In the genomic region with DNA sequence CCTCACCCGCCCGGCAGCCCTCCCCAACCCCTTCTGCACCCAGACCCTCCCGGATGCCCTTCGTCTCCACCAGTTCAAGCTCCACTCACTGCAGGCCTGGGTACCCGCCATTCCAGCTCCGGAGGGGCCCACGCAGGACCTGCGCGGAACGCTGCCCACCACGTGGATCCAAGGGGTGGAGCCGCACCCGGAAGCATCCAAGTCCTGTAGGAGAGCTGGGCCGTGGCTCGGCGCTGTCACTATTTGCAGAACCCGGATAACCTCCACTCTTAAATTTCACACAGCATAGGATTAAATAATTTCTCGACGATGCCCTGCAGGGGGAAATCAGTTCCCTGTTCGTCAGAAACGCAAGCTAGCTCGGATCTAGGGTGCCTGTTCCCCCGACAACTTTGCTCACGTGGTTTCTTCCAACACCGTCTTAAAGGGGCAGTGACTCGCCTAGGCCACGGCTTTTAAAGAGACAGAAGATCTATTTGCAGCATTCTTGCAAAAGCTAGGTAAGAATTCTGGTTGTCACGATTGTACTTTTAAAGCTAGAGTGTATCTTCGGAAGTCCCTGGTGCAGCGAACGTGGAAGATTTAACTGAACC, we compare ENCODE assay signal across 8 mouse cellular contexts. TPM values are rescaled to one million over a fixed set of nuclear protein-coding genes. Genes with fewer than 3 reads are reported as not detected.
A peak's percentile ranks its signal among the peaks of the same experiment; 100 is the strongest.
DNase-seq lines count a peak whose midpoint lies in the region; ATAC-seq and TF ChIP-seq lines count a peak whose summit lies in the region.

A gene (minus strand): TSS at position 185 of the 593 bp plus-strand sequence.
A gene (plus strand): TSS at position 451 of the 593 bp plus-strand sequence.

- TF ChIP-seq CTCF in intestine, postnatal 0 days (IDR thresholded peaks at IDR 0.05; ENCODE audit: low read depth) = peak; percentile 22; the same call in 1 of the 2 replicates

- no peaks in the 10 kb centered on the region for H3K27me3 ChIP-seq in intestine, postnatal 0 days (replicated peaks; ENCODE audit: control insufficient read depth, insufficient read depth, low read length)
- H3K27me3 ChIP-seq in midbrain, embryonic 10.5 days (ENCODE audit: low read depth, poor library complexity, severe bottlenecking) = peaks cover 21% of the 10 kb centered on the region; the same call in 1 of the 2 replicates

- intact Hi-C loops in left cerebral cortex, postnatal 36 days (cut with DNase I) = no loop called here

- H3K4me2 ChIP-seq in intestine, postnatal 0 days (replicated peaks; ENCODE audit: low read depth) = peak within 1 kb of the TSS; percentile 96

- DNase-seq in urinary bladder, adult 18-20 months (ENCODE audit: low spot score in 2 of 2) = peak; percentile 79 to 83
- DNase-seq in urinary bladder, postnatal 10 days (ENCODE audit: low spot score) = no peak
- peak; percentile 92 for DNase-seq in embryo, embryonic 9.5 days (ENCODE audit: extremely low spot score)
- peak; percentile 91 to 92 for DNase-seq in left cerebral cortex, postnatal 36 days (ENCODE audit: low spot score in 2 of 2)
- DNase-seq in midbrain, embryonic 10.5 days (ENCODE audit: low spot score) = peak; percentile 87
- peak; percentile 66 for DNase-seq in skeletal muscle tissue, adult 2 months (ENCODE audit: low read depth, low spot score)

- 0 out of 2 replicates have a peak, but pooled peaks cover 9% of the 10 kb centered on the region for H3K4me1 ChIP-seq in intestine, postnatal 0 days (replicated peaks; ENCODE audit: control insufficient read depth, insufficient read depth, low read length)
- peaks cover 62% of the 10 kb centered on the region for H3K4me1 ChIP-seq in midbrain, embryonic 10.5 days

- ATAC-seq in granulocyte monocyte progenitor cell, adult 5-6 weeks (replicated peaks; ENCODE audit: poor library complexity, severe bottlenecking) = peak; percentile 43
- peak; percentile 51 for ATAC-seq in intestine, postnatal 0 days

- H3K27ac ChIP-seq in intestine, postnatal 0 days (ENCODE audit: low read depth, low read length) = no peak within 1 kb of the TSS
- H3K27ac ChIP-seq in midbrain, embryonic 10.5 days (replicated peaks) = peak within 1 kb of the TSS; percentile 93

- WGBS in intestine, postnatal 0 days = under 1% methylated on average over 31 of the region's 31 CpGs
- under 1% methylated on average over 31 of the region's 31 CpGs for WGBS in midbrain, embryonic 10.5 days

- H3K36me3 ChIP-seq in intestine, postnatal 0 days (ENCODE audit: control insufficient read depth, insufficient read depth) = peaks cover 25% of the 10 kb centered on the region; the same call in 1 of the 2 replicates
- peaks cover 35% of the 10 kb centered on the region for H3K36me3 ChIP-seq in midbrain, embryonic 10.5 days

- H3K4me3 ChIP-seq in intestine, postnatal 0 days (ENCODE audit: low read depth, low read length) = peak within 1 kb of the TSS; percentile 73
- H3K4me3 ChIP-seq in midbrain, embryonic 10.5 days = peak within 1 kb of the TSS; percentile 87

- H3K9me3 ChIP-seq in intestine, postnatal 0 days (ENCODE audit: control insufficient read depth) = no peaks in the 10 kb centered on the region
- H3K9me3 ChIP-seq in midbrain, embryonic 10.5 days (replicated peaks) = no peaks in the 10 kb centered on the region

- peak within 1 kb of the TSS; percentile 34 for H3K9ac ChIP-seq in intestine, postnatal 0 days (ENCODE audit: low read depth, low read length)

RNA-seq across cellular contexts. Expression of the first gene that starts in this region (rescaled TPM):
- total RNA-seq in granulocyte monocyte progenitor cell, adult 5-6 weeks (2014; fragmentation: Nextera tagmentation) = 20.3 and 26.1 TPM in 2 replicates
- 23.2 and 39.9 TPM in 2 replicates for total RNA-seq in granulocyte monocyte progenitor cell, adult 5-6 weeks (2017)
- 8.3 and 9.7 TPM in 2 replicates for polyA plus RNA-seq in intestine, postnatal 0 days (2015; fragmentation: Nextera tagmentation; extraction: Ambion mirVana)
- 10 to 100 TPM; 17.3 to 17.6 TPM for total RNA-seq in left cerebral cortex, postnatal 36 days (2021)
- 23.2 and 24.7 TPM in 2 replicates for polyA plus RNA-seq in midbrain, embryonic 10.5 days (2016; fragmentation: Nextera tagmentation; extraction: Ambion mirVana)

RNA-seq across cellular contexts. Expression of the second gene that starts in this region (rescaled TPM):
- 1.8 and 1.9 TPM in 2 replicates for total RNA-seq in granulocyte monocyte progenitor cell, adult 5-6 weeks (2014; fragmentation: Nextera tagmentation)
- total RNA-seq in granulocyte monocyte progenitor cell, adult 5-6 weeks (2017) = 0.26 and 0.57 TPM in 2 replicates
- polyA plus RNA-seq in intestine, postnatal 0 days (2015; fragmentation: Nextera tagmentation; extraction: Ambion mirVana) = 1.4 TPM in 2 replicates
- total RNA-seq in left cerebral cortex, postnatal 36 days (2021) = 1 to 10 TPM; 5.1 to 7.9 TPM
- polyA plus RNA-seq in midbrain, embryonic 10.5 days (2016; fragmentation: Nextera tagmentation; extraction: Ambion mirVana) = 4.9 and 6.0 TPM in 2 replicates
